Mouse (Mus musculus): ENCODE measurements around the gene Myl3.

DNA sequence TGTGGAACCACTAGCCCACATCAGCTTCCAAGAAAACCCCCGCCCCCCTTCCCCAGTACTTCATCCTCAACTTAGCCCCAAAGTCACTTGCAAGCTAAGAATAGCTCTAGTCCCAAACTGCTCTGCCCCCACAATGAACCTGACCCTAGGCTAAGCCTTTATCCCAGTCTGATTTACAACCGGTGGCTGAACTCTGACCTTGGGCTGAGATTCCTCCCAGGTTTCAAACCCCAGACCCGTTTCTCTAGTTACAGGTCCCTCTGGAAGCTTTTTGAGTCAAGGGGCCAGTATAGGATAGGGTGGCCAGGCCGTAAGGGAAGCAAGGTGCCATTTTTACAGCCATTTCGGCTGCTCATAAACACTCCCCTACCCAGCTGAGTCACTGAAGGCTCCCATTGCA, 4.6 kb downstream of the Myl3 start:
- TF ChIP-seq E2F4 (IDR thresholded peaks at IDR 0.05; ENCODE audit: insufficient read depth), result no peak
- no peak for TF ChIP-seq POLR2A (IDR thresholded peaks at IDR 0.05; ENCODE audit: insufficient read length, low read depth)
- no peak for TF ChIP-seq USF1 (IDR thresholded peaks at IDR 0.05; ENCODE audit: low read depth)
- TF ChIP-seq SRF (IDR thresholded peaks at IDR 0.05; ENCODE audit: control insufficient read depth, insufficient read length, low read depth), result no peak
- TF ChIP-seq POLR2AphosphoS2 (IDR thresholded peaks at IDR 0.05; ENCODE audit: insufficient read length, low read depth), result no peak
- no peak for TF ChIP-seq MYOG (IDR thresholded peaks at IDR 0.05; ENCODE audit: control insufficient read depth in 1 of 3, insufficient read depth in 1 of 3, insufficient read length in 2 of 3, low read depth in 2 of 3)
